Mouse (Mus musculus) lung, adult 2 months (tissue): Measurements from ENCODE around the gene Batf2. TPM values are rescaled to one million over a fixed set of nuclear protein-coding genes. Genes with fewer than 3 reads are reported as not detected.

ENCODE experiments used
- DNase-seq: peaks from one replicate; pipeline ENCODE4 v3.0.0; 2022
- H3K4me1 ChIP-seq: fragments of 200-500 bp; 2 replicates; pipeline ENCODE4 v1.6.1; 2011; ENCODE audit warnings: low read length; ENCODE audit not compliant: control insufficient read depth, insufficient read depth
- H3K4me3 ChIP-seq: fragments of 200-500 bp; replicated peaks from 2 replicates; pipeline ENCODE3; 2011; ENCODE audit warnings: low read depth, mild to moderate bottlenecking, control low read depth, low read length; ENCODE audit errors: extremely low read depth
- CTCF ChIP-seq: fragments of 200-500 bp; IDR thresholded peaks from 2 replicates; pipeline ENCODE4 v1.5.1; 2011; ENCODE audit warnings: mild to moderate bottlenecking, low read length, control low read depth; ENCODE audit not compliant: insufficient read depth
- POLR2A ChIP-seq: fragments of 200-500 bp; IDR thresholded peaks from 2 replicates; pipeline ENCODE4 v1.6.1; 2011; ENCODE audit warnings: low read depth, mild to moderate bottlenecking, control low read depth, low read length, borderline replicate concordance; ENCODE audit errors: extremely low read depth
- WGBS: fragments of 180-500 bp; shearing (Covaris S2); methylation state at CpG from one replicate; pipeline ENCODE4 v1.1.7; 2018; 5-methylcytosine and 5-hydroxymethylcytosine counted together
- polyA plus RNA-seq: library from polyadenylated mRNA; depleted of rRNA; stranded (reverse); fragments of >200 nt; gene quantifications from 2 replicates; pipeline ENCODE4 v1.2.3, GENCODE M21; 2012; rRNA removed

Gene Batf2
- polyA plus RNA-seq: 14.6 and 15.8 TPM in 2 replicates

DNA sequence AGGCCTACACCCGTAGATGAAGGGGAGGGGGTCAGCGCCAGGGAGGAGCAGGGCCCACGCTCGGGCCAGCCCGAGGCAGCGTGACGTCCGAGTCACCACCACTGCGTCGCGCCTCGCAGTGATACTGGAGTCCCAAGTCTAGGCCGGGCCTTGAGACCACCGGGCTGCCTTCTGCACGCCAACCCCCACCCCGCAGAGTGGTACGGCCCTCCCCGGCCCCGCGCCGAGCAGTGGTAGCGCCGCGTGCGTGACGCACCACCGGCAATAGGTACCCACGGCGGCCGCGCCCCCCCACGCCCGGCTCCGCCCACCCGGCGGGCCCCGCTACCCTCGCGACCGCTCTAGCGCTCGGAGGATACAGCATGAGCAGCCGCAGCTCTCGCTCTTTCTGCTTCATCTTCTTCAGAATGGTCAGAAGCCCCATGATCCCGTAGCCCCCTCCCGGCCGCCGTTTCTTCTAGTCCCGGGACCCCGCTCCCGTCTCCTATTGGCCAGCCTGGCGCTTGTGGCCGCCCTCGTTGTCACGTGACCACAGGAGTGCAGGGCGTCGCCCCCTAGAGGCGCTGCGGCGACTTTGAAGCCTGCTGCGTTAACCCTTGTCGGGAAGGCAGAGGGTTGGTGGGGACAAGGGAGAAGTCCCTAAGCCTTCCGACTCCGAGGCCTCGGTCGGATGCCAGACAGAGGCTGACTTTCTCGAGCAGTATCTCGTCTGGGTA, at the start of gene Batf2:
Gene Batf2, plus strand, starts transcription at position 306 of the 716 bp plus-strand sequence.
- peak; percentile 90 for DNase-seq
- Histone ChIP-seq H3K4me3 (peak within 1 kb of the TSS; percentile 81), H3K4me1 (peaks cover 2% of the 10 kb centered on the region; the same call in 1 of the 2 replicates)
- WGBS: 1% methylated on average over 68 of the region's 68 CpGs
- TF ChIP-seq POLR2A (peak; percentile 21; the same call in 1 of the 2 replicates), CTCF (peak; percentile 65)

DNA sequence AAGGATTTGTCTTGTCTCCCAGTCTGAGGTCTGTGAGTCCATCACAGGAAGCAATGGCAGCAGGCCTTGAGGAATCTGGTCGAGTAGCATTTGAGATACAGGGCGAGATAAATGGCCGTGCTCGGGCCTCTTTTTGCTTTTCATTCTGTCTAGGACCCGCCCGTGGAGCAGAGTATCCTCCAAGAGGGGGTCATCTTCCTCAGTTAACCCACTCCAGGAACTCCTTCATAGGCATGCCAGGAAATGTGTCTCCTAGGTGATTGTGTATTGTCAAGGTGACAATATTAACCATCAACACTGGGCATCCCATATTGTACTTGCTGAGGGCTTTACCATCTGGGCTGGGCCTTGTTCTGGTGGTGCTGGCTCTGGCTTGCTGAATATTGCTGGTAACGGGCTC, 46.7 kb upstream of the Batf2 start, which contains the start of gene AC131692.1:
Gene AC131692.1, plus strand, starts transcription at position 301 of the 400 bp plus-strand sequence.
- 81% methylated on average over 7 of the region's 7 CpGs for WGBS

DNA sequence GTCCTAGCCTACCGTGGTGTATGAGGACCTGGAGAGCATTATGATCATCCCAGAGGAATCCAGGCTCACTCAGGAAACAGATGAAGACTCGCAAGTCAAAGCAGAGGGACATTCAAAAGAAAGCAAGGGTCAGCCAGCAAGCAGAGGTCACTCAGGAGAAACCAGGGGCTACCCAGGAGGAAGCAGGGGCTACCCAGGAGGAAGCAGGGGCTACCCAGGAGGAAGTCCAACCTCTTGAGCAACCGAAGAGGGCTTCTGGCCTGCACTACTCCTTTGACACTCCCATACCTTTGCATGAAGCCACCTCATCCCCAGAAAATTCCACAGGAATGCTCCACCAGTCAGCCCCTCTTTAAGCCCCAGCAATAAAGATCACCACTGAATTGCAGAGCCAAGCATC, 42.9 kb upstream of the Batf2 start:
- H3K4me1 ChIP-seq: no peaks in the 10 kb centered on the region
- 77% methylated on average over 3 of the region's 3 CpGs for WGBS
- no peak overlapping the region for H3K4me3 ChIP-seq
- TF ChIP-seq POLR2A (no peak), CTCF (no peak)
- no peak for DNase-seq

More for the DNA sequence above, 46.7 kb upstream of the Batf2 start, which contains the start of gene AC131692.1:
- no peak for TF ChIP-seq CTCF
- TF ChIP-seq POLR2A: no peak
- no peak within 1 kb of the TSS for H3K4me3 ChIP-seq
- no peaks in the 10 kb centered on the region for H3K4me1 ChIP-seq
- no peak for DNase-seq

- WGBS: 55% methylated on average over 6 of the region's 6 CpGs
- H3K4me1 ChIP-seq: no peaks in the 10 kb centered on the region
- no peak for DNase-seq
- no peak overlapping the region for H3K4me3 ChIP-seq
- TF ChIP-seq POLR2A (no peak), CTCF (no peak)
These were observed 39.6 kb upstream of the Batf2 start for GRCm38 (mm10) chr19:6101186-6101585.

GRCm38 (mm10) chr19:6102169-6102853, 38.5 kb upstream of the Batf2 start:
- Histone ChIP-seq H3K4me3 (no peak overlapping the region), H3K4me1 (no peaks in the 10 kb centered on the region)
- no peak for DNase-seq
- WGBS: 76% methylated on average over 6 of the region's 6 CpGs
- TF ChIP-seq POLR2A: no peak
- no peak for TF ChIP-seq CTCF

DNA sequence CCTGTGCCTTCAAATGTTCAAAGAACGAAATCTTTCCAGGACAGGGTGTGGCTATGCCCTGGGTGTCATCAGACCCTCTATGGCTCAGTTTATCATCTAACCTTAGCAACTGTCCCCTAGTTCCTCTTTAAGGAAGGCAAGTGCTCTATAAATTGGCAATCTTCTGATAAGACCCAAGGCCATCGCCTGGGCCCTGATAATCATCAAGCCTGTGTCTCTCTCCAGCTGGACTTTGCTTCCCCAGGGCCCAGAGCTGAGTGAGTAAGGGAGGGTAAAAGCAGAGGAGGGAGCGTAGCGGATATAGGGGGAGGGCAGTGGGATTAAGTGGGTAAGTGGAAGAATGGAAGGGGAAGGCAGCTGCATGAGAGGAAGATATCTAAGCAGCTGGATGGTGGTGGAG, 36.3 kb upstream of the Batf2 start:
- no peak for DNase-seq
- H3K4me3 ChIP-seq: no peak overlapping the region
- WGBS: 75% methylated on average over 4 of the region's 4 CpGs
- TF ChIP-seq POLR2A (no peak), CTCF (no peak)
- no peaks in the 10 kb centered on the region for H3K4me1 ChIP-seq

DNA sequence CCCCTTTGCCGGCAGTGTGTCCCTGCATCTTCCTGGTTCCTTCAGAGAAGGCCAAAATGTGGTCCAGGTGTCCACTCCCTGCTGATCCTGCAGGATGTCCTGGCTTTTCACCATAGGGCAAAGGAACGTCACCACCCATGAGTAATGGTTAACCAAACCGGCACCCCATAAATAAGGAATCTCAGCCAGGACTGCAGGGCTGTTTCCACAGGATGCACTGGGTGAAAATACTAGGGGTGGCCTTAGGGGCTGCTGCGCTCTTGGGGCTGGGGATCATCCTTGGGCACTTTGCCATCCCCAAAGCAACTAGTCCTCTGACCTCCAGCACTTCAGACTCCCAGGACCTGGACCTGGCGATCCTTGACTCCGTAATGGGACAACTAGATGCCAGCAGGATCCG, 35.2 kb upstream of the Batf2 start, which contains the start of gene Naaladl1:
Gene Naaladl1, plus strand, starts transcription at position 197 of the 400 bp plus-strand sequence.
- no peak for TF ChIP-seq CTCF
- no peak for TF ChIP-seq POLR2A
- 87% methylated on average over 7 of the region's 7 CpGs for WGBS
- DNase-seq: no peak
- no peak within 1 kb of the TSS for H3K4me3 ChIP-seq
- no peaks in the 10 kb centered on the region for H3K4me1 ChIP-seq

DNA sequence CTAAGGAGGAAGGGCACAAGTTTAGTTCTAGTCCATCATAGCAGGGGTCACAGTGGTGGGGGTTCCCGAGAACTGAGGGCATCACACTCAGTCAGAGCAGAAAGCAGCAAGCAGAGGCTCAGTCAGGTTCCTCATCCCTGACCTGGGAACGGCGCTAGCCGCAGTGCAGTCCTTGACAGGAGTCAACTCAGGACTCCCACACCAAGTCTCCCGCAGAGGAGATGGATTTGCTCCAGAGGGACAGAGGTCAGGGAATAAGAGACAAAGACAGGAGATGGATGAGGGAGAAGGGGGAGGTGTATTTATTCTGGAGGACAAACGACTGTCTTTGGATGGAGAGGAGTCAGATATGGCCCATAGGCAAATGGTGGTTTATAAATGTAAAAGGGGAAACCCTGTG, 27.7 kb upstream of the Batf2 start:
- Histone ChIP-seq H3K4me1 (no peaks in the 10 kb centered on the region), H3K4me3 (no peak overlapping the region)
- TF ChIP-seq POLR2A (no peak), CTCF (no peak)
- no peak for DNase-seq
- WGBS: 45% methylated on average over 6 of the region's 6 CpGs

DNA sequence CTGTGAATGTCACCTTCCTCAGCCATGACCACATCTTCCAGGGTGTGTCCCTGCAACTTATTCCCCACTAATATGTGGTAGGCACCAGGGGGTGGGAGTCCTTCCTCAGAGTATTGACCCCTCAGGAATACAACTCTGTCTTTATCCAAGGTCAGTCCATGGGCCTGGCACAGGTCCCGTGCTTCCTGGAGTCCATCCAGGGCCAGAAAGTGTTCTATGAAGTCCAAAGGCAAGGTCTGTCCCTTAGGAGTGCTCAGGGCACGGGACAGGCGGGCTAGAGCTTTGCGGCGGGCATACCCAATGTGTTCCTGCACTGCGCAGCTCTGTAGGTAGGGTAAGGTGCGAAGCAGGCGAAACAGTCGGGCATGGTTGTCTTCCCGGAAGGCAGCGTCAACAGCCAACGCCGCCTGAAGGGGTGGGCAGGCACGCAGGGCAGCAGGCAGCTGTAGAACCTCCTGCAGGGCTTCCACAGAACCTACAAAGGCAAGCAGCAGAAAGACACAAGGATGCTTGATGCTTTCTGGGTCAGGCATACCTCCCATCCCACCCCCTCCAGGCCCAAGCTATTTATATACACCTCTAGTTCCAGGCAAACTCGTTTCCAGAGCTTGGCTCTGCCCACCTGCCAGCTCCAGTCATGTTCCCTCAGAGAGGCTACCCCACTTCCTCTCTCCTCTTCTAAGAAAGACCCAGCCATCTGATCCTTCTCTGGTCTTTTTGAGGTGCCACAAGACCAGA, 24.5 kb upstream of the Batf2 start:
- DNase-seq: no peak
- TF ChIP-seq POLR2A: no peak
- TF ChIP-seq CTCF: no peak
- Histone ChIP-seq H3K4me3 (no peak overlapping the region), H3K4me1 (no peaks in the 10 kb centered on the region)
- WGBS: 85% methylated on average over 15 of the region's 15 CpGs
